Mouse (Mus musculus): ENCODE measurements at regions not wholly inside any gene's neighbourhood (a gene's known extent, or its start where the extent isn't known, plus 50 kb on each side); places are given as distances from the start of the nearest gene placed in this dataset.
A peak's percentile ranks its signal among the peaks of the same experiment; 100 is the strongest.

DNA sequence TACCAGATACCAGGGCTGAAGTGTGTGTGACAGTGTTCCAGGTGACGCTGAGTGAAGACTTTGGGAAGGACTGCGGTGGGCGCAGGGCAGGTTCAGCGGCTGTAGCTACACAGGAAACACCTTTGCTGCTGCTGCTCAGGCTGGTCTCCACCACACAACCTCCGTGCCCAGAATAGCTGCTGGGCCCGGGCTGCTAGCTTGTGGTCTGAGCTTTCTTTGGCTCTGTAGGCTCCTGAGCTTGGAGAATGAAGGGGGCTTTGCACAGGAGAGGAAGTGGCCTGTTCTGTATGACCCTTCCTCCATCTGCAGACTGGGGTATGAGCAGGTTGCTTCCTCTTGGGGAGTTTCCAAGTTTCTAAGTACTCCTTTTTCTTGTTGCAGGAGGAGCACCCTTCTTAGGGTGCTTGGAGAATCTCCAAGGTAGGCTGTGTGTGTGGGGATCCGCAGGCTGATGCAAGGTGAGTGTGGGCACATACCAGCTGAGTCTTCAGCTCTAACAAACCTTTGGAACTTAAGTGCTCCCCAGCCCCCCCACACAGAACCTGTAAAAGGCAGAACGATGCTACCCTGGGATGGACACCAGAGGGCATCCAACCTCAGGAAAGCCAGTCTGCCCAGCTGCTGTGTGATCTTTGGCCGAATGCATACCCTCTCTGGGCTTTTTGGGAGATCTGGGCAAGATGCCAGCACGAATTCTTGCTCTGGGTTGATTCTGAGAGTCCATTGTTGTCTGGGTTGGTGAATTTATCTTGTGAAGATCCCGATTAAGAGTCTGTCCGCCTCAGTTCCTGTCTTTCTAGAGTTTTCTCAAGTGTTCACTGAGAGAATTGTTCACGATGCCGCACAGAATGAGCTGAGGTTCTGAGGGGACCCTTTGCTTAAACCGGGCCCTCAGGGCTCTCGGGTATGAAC, 136.6 kb downstream of the Mn1 start:
- no peak for ATAC-seq (replicated peaks; ENCODE audit: insufficient number of reproducible peaks, insufficient read depth, low FRiP score, low read depth)
- Histone ChIP-seq H3K27ac (no peak overlapping the region), H3K4me2 (no peak overlapping the region), H3K27me3 (peaks cover 36% of the 10 kb centered on the region), H3K4me1 (replicated peaks) (peaks cover 26% of the 10 kb centered on the region), H3K9ac (no peak overlapping the region), H3K4me3 (no peak overlapping the region), H3K9me3 (replicated peaks) (no peaks in the 10 kb centered on the region), H3K36me3 (no peaks in the 10 kb centered on the region)
- 59% methylated on average over 16 of the region's 16 CpGs for WGBS

DNA sequence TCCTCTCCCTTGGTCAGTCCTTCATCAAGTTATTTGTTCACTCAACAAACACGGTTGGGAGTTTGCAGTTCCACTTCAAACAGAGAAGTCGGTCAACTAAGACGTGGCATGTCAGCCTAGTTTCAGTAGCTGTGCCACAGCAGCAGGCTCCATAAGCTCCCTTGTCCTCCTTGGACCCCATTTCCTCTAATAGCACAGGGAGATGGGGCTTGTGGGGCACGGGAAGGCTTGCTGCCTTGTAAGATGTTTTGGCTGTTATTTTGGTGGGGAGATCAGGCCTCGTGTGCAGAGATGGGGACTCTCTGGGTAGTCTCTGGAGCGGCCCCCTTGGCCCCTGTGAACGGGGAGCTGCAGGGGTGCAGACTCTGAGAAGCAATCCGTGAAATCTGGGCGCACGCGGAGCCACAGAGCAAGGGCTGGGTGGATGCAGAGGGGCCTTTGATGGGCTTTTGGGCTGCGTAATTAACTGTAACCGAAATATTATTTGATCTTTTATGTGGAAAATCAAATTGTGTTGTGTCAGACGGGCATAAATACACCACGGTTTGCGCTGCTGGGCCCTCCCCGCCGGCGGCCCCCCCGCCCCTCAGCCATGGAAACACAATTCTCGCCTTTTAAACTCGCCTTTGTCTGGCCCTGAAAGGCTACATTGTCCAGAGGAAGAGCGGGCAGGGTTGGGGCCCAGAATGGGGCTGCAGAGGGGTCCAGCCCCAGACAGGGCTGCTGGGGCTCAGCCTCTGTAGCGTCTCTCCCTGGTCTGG, 137.6 kb downstream of the Mn1 start:
- Histone ChIP-seq H3K27ac (peak overlapping the region; percentile 32; the same call in 1 of the 2 replicates), H3K9ac (no peak overlapping the region; the same call in 1 of the 2 replicates)

DNA sequence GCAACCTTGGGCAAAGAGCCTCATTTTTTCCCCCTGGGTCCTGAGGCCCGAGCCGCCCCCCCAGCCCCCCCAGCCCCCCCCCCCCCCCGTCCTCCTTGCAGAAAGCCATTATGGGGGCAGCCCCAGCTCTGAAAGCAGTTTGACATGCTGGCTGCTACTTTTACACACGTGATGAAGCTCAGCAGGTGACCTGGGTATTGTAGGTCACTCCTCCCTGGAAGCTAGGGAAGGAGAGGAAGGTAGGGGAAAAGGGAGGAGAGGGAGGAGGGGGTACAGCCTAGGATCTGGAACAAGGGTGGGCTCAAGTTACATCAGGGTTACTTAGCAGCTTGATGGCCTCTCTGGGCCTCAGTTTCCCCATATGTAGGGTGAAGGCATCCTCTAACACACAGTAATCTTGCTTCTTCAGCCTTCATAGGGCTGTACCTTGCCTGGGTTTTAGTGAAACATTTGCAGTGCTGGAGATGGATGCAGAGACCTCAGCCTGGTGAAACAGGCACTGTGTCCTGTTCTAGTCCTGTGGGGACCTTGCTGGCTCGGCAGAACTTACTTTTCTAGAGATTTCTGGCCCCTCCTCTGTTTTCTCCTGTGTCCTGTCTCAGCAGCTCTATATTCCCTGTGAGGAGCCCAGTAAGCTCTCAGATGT, 138.3 kb downstream of the Mn1 start:
- no peak overlapping the region for H3K9ac ChIP-seq
- WGBS: 12% methylated on average over 4 of the region's 5 CpGs
- peaks cover 29% of the 10 kb centered on the region for H3K4me1 ChIP-seq (replicated peaks)
- H3K27me3 ChIP-seq: peaks cover 27% of the 10 kb centered on the region
- H3K4me3 ChIP-seq: no peak overlapping the region
- peak overlapping the region; percentile 32 for H3K27ac ChIP-seq
- H3K36me3 ChIP-seq: no peaks in the 10 kb centered on the region
- no peaks in the 10 kb centered on the region for H3K9me3 ChIP-seq (replicated peaks)
- no peak overlapping the region for H3K4me2 ChIP-seq
- ATAC-seq (replicated peaks; ENCODE audit: insufficient number of reproducible peaks, insufficient read depth, low FRiP score, low read depth): no peak

More for the DNA sequence above, 137.6 kb downstream of the Mn1 start:
- Histone ChIP-seq H3K4me3 (no peak overlapping the region), H3K9me3 (replicated peaks) (no peaks in the 10 kb centered on the region), H3K4me1 (replicated peaks) (peaks cover 27% of the 10 kb centered on the region), H3K36me3 (no peaks in the 10 kb centered on the region), H3K27me3 (peaks cover 30% of the 10 kb centered on the region), H3K4me2 (no peak overlapping the region)
- WGBS: 30% methylated on average over 24 of the region's 24 CpGs
- no peak for ATAC-seq (replicated peaks; ENCODE audit: insufficient number of reproducible peaks, insufficient read depth, low FRiP score, low read depth)

DNA sequence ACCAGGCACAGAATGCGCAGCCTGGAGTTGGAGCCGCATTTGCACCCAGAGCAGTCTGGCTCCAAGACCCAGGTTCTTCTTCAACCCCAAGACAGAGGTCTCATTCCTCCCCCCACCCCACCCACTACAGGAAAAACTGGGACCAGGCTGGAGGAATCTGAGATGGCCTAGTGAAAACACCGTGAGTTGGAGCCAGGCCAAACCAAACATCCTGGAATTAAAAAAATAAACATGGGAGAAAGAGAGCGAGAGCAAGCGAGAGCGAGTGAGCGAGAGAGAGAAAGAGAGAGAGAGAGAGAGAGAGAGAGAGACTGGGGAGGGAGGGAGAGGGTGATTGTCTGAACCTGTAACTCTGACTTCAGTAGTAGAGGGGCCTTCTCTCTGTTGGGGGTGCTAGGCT, 138.8 kb downstream of the Mn1 start:
- no peak; the same call in 1 of the 2 replicates for ATAC-seq (replicated peaks; ENCODE audit: insufficient number of reproducible peaks, insufficient read depth, low FRiP score, low read depth)
- WGBS: 45% methylated on average over 7 of the region's 7 CpGs
- Histone ChIP-seq H3K9me3 (replicated peaks) (no peaks in the 10 kb centered on the region), H3K4me2 (no peak overlapping the region), H3K9ac (no peak overlapping the region), H3K4me3 (no peak overlapping the region), H3K27me3 (peaks cover 25% of the 10 kb centered on the region), H3K36me3 (no peaks in the 10 kb centered on the region), H3K4me1 (replicated peaks) (peaks cover 29% of the 10 kb centered on the region), H3K27ac (peak overlapping the region; percentile 32)

DNA sequence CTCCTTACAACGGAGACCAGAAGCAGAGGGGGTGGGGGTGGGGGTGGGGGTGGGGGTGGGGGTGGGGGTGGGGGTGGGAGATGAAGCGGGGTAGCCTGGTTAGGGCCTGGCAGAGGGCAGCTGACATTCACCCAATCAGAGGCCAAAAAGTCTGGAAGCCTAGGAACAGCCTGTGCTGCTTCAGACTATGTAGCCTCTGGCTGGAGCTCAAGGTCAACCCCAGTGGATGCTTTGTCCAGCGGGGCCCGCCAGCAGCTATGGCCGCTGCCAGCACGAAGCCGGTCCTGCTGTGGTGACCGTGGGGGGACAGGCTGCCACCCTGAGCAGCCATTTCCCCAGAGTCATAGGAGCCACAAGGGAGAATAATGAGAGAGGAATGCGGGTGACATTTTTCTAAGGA, 143.3 kb downstream of the Mn1 start:
- Histone ChIP-seq H3K4me2 (no peak overlapping the region), H3K9ac (no peak overlapping the region), H3K36me3 (no peaks in the 10 kb centered on the region), H3K9me3 (replicated peaks) (no peaks in the 10 kb centered on the region), H3K27ac (no peak overlapping the region), H3K27me3 (peaks cover 17% of the 10 kb centered on the region), H3K4me1 (replicated peaks) (peaks cover 9% of the 10 kb centered on the region), H3K4me3 (no peak overlapping the region)
- WGBS: 51% methylated on average over 9 of the region's 9 CpGs
- ATAC-seq (replicated peaks; ENCODE audit: insufficient number of reproducible peaks, insufficient read depth, low FRiP score, low read depth): no peak

DNA sequence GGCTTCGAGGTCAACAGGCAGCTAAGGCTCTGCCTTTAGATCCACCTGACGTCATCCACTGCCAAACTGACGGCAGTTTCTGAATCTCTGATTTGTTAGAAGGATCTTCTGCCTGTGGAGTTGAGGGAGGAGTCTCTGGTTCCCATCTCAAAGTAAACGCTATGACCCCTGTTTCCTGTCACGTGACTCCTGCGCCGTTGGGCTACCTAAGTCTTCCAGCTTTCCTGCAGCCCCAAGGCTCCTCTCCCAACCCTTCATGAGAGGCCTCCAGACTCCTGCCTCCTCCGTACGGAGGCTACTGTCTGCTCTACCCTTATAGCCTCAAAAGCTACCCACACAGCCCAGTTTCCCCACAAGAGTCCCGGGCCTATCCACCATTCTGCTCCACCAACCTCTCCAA, 144.1 kb downstream of the Mn1 start:
- Histone ChIP-seq H3K4me3 (no peak overlapping the region), H3K27me3 (peaks cover 22% of the 10 kb centered on the region), H3K27ac (no peak overlapping the region), H3K4me2 (no peak overlapping the region), H3K4me1 (replicated peaks) (peaks cover 4% of the 10 kb centered on the region; the same call in 1 of the 2 replicates), H3K36me3 (no peaks in the 10 kb centered on the region), H3K9ac (no peak overlapping the region), H3K9me3 (replicated peaks) (no peaks in the 10 kb centered on the region)
- WGBS: 70% methylated on average over 10 of the region's 10 CpGs
- no peak for ATAC-seq (replicated peaks; ENCODE audit: insufficient number of reproducible peaks, insufficient read depth, low FRiP score, low read depth)

DNA sequence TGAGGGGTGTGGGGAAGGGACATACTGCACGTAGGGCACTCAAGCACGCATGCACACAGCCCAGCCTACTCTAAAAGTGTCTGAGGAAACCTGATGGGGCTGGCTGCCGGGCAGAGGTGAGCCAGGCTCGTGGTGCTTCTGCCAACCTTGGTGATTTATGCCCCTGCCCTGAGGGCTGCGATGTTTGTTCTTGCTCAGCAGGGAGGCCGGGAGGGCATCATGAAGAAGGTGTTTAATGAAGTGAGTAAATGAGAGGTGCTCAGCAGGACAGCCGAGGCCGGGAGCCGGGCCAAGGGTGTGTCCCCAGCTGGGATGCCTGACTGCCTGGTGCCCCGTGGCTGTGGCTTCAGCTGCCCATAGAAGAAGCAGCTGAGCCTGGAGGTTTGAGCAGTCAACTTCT, 153.7 kb downstream of the Mn1 start:
- Histone ChIP-seq H3K27ac (no peak overlapping the region), H3K4me1 (replicated peaks) (peaks cover 25% of the 10 kb centered on the region), H3K27me3 (peaks cover 40% of the 10 kb centered on the region), H3K9ac (no peak overlapping the region), H3K9me3 (replicated peaks) (no peaks in the 10 kb centered on the region), H3K4me2 (no peak overlapping the region), H3K4me3 (no peak overlapping the region), H3K36me3 (no peaks in the 10 kb centered on the region)
- ATAC-seq (replicated peaks; ENCODE audit: insufficient number of reproducible peaks, insufficient read depth, low FRiP score, low read depth): no peak
- 18% methylated on average over 10 of the region's 10 CpGs for WGBS

DNA sequence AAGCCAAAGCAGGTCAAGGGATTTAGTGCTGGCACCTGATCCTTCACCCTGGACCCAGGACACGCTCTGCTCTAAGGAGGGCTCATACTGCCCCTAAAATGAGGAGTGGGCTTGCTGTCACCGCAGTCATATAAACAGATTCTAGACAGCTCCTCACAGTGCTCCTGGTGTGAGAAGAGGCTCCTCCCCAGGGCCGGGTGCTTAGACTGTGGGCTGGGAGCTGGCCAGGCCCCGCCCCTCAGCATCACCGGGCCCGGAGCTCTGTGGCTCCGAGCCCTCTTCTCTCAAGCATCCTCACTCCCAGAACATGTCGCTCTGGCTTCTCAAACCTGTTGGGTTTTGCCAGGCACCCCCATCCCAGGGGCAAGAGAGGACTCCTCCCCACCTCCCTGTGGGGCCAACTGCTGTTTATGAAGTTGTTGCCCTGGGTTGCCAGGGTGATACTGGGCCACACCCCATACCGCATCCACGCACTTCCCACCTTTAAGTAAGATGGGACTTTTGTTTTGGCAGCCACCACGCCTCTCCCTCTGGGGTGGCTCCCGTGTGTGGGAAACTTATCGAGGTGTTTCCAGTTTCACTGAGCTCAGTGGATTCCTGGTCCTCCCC, 156.2 kb downstream of the Mn1 start:
- H3K36me3 ChIP-seq: no peaks in the 10 kb centered on the region
- no peak overlapping the region for H3K9ac ChIP-seq
- no peak overlapping the region for H3K4me3 ChIP-seq
- H3K4me2 ChIP-seq: no peak overlapping the region
- H3K27me3 ChIP-seq: peaks cover 37% of the 10 kb centered on the region
- H3K4me1 ChIP-seq (replicated peaks): peaks cover 41% of the 10 kb centered on the region
- H3K9me3 ChIP-seq (replicated peaks): no peaks in the 10 kb centered on the region
- no peak for ATAC-seq (replicated peaks; ENCODE audit: insufficient number of reproducible peaks, insufficient read depth, low FRiP score, low read depth)
- 24% methylated on average over 13 of the region's 13 CpGs for WGBS
- no peak overlapping the region for H3K27ac ChIP-seq

DNA sequence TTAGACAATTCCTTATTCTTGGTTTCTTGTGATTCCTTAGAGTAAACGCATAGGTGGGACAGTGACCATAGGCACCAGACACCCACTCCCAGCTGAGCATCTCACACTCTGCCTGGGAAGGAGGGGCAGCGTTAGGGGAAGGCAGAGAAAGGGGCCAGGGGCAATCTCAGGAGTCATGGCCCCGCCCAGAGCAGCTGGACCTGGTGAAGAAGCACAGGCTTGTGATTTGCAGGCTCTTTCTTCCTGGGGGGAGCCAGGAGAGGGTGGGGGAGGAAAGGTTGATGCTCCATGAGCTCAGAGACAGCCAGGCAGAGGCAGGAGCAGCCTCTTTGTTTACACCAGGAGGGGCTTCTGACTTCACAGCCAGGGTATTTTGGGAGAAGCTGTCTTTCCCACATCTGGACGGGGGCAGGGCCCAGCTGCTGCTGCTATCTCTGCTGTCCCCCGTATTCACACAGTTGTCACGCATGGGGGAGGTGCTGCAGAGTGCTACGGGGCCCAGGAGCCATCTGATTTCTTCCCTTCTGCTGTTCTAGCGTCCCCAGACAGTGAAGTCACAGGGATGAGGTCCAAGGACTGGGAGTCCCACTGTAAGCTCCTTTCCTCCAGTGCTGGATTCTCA, 157.2 kb downstream of the Mn1 start:
- Histone ChIP-seq H3K4me1 (replicated peaks) (peaks cover 51% of the 10 kb centered on the region), H3K4me2 (no peak overlapping the region), H3K9me3 (replicated peaks) (no peaks in the 10 kb centered on the region), H3K9ac (no peak overlapping the region), H3K4me3 (no peak overlapping the region), H3K27ac (no peak overlapping the region), H3K36me3 (no peaks in the 10 kb centered on the region), H3K27me3 (peaks cover 30% of the 10 kb centered on the region)
- no peak for ATAC-seq (replicated peaks; ENCODE audit: insufficient number of reproducible peaks, insufficient read depth, low FRiP score, low read depth)
- WGBS: 22% methylated on average over 8 of the region's 8 CpGs

DNA sequence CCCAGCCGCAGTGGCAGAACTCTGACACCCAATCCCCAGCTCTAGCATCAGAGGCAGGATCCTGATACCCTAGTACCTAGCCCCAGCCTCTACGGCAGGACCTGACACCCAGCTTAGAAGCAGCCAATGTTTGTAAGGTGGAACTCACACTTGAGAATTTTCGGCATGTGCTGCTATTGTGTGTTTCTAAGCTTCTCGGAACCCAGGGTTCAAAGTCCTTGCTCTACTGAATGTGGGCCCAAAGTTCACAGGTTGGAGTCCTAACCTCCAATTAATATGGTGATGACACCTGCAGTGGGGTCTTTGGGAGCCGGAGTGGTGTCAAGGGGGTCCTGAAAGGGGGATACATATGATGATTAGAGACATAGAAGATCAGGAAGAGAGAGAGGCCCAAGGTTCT, 158.2 kb downstream of the Mn1 start:
- no peaks in the 10 kb centered on the region for H3K9me3 ChIP-seq (replicated peaks)
- H3K4me1 ChIP-seq (replicated peaks): peaks cover 52% of the 10 kb centered on the region
- H3K4me2 ChIP-seq: no peak overlapping the region
- H3K4me3 ChIP-seq: no peak overlapping the region
- WGBS: 87% methylated on average over 5 of the region's 5 CpGs
- H3K27me3 ChIP-seq: peaks cover 35% of the 10 kb centered on the region
- H3K9ac ChIP-seq: no peak overlapping the region
- no peak overlapping the region for H3K27ac ChIP-seq
- ATAC-seq (replicated peaks; ENCODE audit: insufficient number of reproducible peaks, insufficient read depth, low FRiP score, low read depth): no peak
- no peaks in the 10 kb centered on the region for H3K36me3 ChIP-seq

Measured in heart, embryonic 15.5 days (tissue).